Mouse (Mus musculus) E14TG2a.4 (cell line): ENCODE data around the gene Ncoa7.

Experiments used
- H3K27me3 ChIP-seq: 2 replicates; pipeline ENCODE4 v1.6.1; 2014; ENCODE audit warnings: low read length, control low read depth; ENCODE audit not compliant: insufficient read depth
- H3K36me3 ChIP-seq: 2 replicates; pipeline ENCODE4 v1.6.1; 2014; ENCODE audit warnings: low read length, control low read depth; ENCODE audit not compliant: insufficient read depth
- H3K4me1 ChIP-seq: replicated peaks from 2 replicates; pipeline ENCODE4 v1.6.1; 2014; ENCODE audit warnings: low read depth, low read length, control low read depth
- H3K4me3 ChIP-seq: replicated peaks from 2 replicates; pipeline ENCODE4 v1.5.1; 2014; ENCODE audit warnings: mild to moderate bottlenecking, low read length
- H3K9me3 ChIP-seq: 2 replicates; pipeline ENCODE4 v1.6.1; 2014; ENCODE audit warnings: low read length, control low read depth
- CTCF ChIP-seq: conservative IDR thresholded peaks from 2 replicates; pipeline ENCODE4 v1.5.1; 2014; ENCODE audit warnings: low read length
- NANOG ChIP-seq: IDR thresholded peaks from 2 replicates; pipeline ENCODE4 v1.6.1; 2014; ENCODE audit warnings: borderline replicate concordance, low read length, mixed read lengths
- POU5F1 ChIP-seq: IDR thresholded peaks from 2 replicates; pipeline ENCODE4 v1.6.1; 2014; ENCODE audit warnings: low read length, borderline replicate concordance

The Ncoa7 gene

GRCm38 (mm10) chr10:30618091-30618917, 184.8 kb downstream of the Ncoa7 start:
- Histone ChIP-seq H3K4me3 (peak overlapping the region; percentile 90), H3K27me3 (no peaks in the 10 kb centered on the region), H3K9me3 (no peaks in the 10 kb centered on the region), H3K36me3 (no peaks in the 10 kb centered on the region; the same call in 1 of the 2 replicates), H3K4me1 (peaks cover 14% of the 10 kb centered on the region)
- TF ChIP-seq NANOG, result no peak

GRCm38 (mm10) chr10:30613039-30613438, 190.1 kb downstream of the Ncoa7 start:
- no peak overlapping the region for H3K4me3 ChIP-seq
- no peak for TF ChIP-seq POU5F1
- no peak for TF ChIP-seq NANOG
- no peak for TF ChIP-seq CTCF
- no peaks in the 10 kb centered on the region for H3K9me3 ChIP-seq
- peaks cover 8% of the 10 kb centered on the region for H3K4me1 ChIP-seq
- no peaks in the 10 kb centered on the region; the same call in none of the 2 replicates for H3K36me3 ChIP-seq
- H3K27me3 ChIP-seq, result no peaks in the 10 kb centered on the region

- Histone ChIP-seq H3K9me3 (no peaks in the 10 kb centered on the region), H3K36me3 (peaks cover 3% of the 10 kb centered on the region), H3K4me3 (no peak overlapping the region), H3K27me3 (no peaks in the 10 kb centered on the region), H3K4me1 (no peaks in the 10 kb centered on the region)
- no peak for TF ChIP-seq CTCF
- no peak for TF ChIP-seq POU5F1
- TF ChIP-seq NANOG, result no peak
These were observed 193.5 kb downstream of the Ncoa7 start for GRCm38 (mm10) chr10:30609614-30610013.

GRCm38 (mm10) chr10:30608109-30608508, 195.0 kb downstream of the Ncoa7 start:
- Histone ChIP-seq H3K9me3 (no peaks in the 10 kb centered on the region), H3K27me3 (no peaks in the 10 kb centered on the region), H3K36me3 (peaks cover 3% of the 10 kb centered on the region; the same call in 1 of the 2 replicates), H3K4me3 (no peak overlapping the region), H3K4me1 (no peaks in the 10 kb centered on the region)
- TF ChIP-seq CTCF, result no peak
- no peak for TF ChIP-seq POU5F1
- no peak for TF ChIP-seq NANOG

GRCm38 (mm10) chr10:30600542-30600966, 202.6 kb downstream of the Ncoa7 start, which contains the start of gene Trmt11:
Gene Trmt11, minus strand, starts transcription at chr10:30600749.
- H3K4me3 ChIP-seq, result peak within 1 kb of the TSS; percentile 90
- TF ChIP-seq NANOG (no peak), CTCF (no peak), POU5F1 (no peak)
- no peaks in the 10 kb centered on the region for H3K27me3 ChIP-seq
- H3K36me3 ChIP-seq, result peaks cover 31% of the 10 kb centered on the region
- H3K9me3 ChIP-seq, result no peaks in the 10 kb centered on the region
- peaks cover 25% of the 10 kb centered on the region for H3K4me1 ChIP-seq

- H3K4me1 ChIP-seq, result peaks cover 25% of the 10 kb centered on the region
- H3K27me3 ChIP-seq, result no peaks in the 10 kb centered on the region
- no peaks in the 10 kb centered on the region for H3K9me3 ChIP-seq
- peak overlapping the region; percentile 90 for H3K4me3 ChIP-seq
- no peak for TF ChIP-seq CTCF
- no peak for TF ChIP-seq POU5F1
- no peak for TF ChIP-seq NANOG
- peaks cover 35% of the 10 kb centered on the region for H3K36me3 ChIP-seq
These were observed 203.0 kb downstream of the Ncoa7 start for GRCm38 (mm10) chr10:30600094-30600534.

- Histone ChIP-seq H3K4me3 (no peak overlapping the region), H3K9me3 (no peaks in the 10 kb centered on the region), H3K4me1 (peaks cover 7% of the 10 kb centered on the region), H3K36me3 (peaks cover 79% of the 10 kb centered on the region), H3K27me3 (no peaks in the 10 kb centered on the region)
- TF ChIP-seq POU5F1, result no peak
- TF ChIP-seq NANOG, result no peak
- no peak for TF ChIP-seq CTCF
These were observed 216.1 kb downstream of the Ncoa7 start for GRCm38 (mm10) chr10:30587037-30587436.

GRCm38 (mm10) chr10:30585691-30586090, 217.4 kb downstream of the Ncoa7 start:
- Histone ChIP-seq H3K9me3 (no peaks in the 10 kb centered on the region), H3K4me1 (peaks cover 7% of the 10 kb centered on the region), H3K36me3 (peaks cover 70% of the 10 kb centered on the region), H3K27me3 (no peaks in the 10 kb centered on the region), H3K4me3 (no peak overlapping the region)
- TF ChIP-seq CTCF (no peak), NANOG (no peak), POU5F1 (no peak)
